Mouse (Mus musculus): ENCODE results near the gene Mtr.

The Mtr gene

DNA sequence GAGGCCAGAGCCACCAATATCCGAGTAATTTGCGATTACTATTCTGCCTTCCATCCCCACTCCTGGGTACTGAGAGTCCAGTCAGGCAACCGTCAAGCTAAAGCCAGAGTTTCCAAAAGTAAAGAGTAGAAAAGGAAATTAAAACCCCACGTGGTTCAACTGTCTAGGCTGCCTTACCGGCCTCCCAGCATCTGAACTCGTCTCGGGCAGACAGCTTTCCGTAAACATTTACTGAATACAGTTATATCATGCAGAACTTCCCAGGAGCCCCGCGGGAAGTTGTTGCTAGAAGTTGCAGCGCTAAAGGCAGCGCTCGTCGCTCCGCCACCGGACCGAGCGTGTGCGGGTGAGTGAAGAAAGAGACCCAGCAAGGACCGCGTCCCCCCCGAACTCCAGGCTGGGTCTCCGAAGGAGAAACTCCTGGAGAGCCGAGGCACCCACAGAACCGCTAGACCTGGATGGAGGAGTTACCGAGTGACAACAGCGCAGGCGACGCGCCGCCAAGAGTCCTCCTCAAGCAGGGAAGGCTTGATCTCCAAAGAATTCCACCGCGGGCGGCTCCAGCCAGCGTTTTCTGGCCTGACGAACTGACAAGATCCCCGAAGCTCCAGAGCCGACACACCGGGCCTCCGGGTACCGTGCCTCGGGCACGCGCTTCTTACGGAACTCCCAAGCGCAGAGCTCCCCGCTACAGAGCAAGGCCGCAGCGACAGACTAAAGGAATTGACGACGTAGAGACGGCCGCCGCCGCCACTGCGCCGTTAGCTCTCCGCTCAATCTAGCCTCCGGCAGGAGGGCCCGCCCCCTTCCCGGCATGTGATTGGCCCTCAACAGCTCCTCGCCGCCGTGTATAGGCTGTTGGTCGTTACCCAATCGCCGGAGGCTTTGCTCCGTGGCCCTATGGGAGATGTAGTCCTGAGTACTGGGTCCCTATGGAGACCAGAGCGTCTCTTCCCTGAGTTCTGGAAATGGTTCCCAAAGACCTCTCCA lies at the start of gene Mtr:
Gene Mtr (minus strand): TSS at position 723 of the 990 bp plus-strand sequence.
- peak; percentile 97 for DNase-seq (ENCODE audit: low spot score)

DNA sequence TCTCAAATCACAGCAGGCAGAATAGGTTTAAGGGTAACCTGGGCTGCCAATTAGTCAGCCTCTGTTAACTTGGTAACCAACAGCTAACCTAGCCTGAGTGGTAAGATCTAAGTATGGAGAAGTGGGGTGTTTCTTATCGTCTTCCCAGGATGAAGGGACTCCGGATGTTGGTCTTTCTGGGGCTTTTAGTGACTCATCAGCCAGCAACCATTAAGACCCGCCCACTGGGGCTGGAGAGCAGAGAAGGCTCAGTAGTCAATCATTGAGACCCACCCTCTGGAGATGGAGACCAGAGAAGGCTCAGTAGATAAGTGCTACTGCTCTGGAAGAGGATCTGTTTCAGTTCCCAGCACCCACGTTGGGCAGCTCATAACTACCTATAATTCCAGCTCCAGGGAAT lies 49.4 kb upstream of the Mtr start:
- DNase-seq (ENCODE audit: low spot score) = no peak

DNA sequence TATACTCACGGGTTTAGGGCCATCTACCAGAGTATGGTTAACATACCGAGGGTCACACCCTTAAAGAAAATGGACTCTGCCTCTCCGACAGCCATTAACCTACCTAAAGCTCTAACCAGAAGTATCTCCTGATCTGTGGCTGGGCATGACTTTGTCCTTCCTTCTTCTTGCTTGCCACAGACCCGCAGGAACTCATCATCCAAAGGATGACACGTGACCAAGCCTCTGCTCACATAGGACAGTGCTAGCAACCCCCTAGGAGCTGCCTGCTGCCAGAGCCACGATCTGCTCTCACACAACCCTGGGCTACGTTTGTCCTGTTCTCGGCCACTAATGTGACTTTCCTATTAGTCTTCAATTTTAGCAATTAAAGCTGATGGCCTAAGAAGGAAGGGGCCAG lies 47.6 kb upstream of the Mtr start:
- no peak for DNase-seq (ENCODE audit: low spot score)

DNA sequence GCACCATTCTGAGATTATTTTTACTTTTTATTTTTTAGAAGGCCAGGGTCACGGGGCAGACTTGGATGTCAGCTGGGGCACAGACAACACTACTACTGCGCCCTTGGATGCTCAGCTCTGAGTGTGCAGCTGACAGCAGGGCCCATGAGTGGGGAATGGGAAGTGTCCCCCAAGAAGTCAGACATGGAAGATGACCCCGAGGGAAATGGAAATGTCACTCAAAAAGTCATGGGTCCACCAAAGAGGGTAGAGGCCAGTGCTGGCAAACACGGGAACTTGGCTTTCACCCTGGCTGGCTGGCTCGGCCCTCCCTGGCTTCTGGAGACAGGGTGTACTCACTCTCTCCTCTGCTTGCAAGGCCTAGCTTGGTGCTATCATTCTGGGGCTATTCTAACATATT lies 47.1 kb upstream of the Mtr start:
- DNase-seq (ENCODE audit: low spot score) = no peak

DNA sequence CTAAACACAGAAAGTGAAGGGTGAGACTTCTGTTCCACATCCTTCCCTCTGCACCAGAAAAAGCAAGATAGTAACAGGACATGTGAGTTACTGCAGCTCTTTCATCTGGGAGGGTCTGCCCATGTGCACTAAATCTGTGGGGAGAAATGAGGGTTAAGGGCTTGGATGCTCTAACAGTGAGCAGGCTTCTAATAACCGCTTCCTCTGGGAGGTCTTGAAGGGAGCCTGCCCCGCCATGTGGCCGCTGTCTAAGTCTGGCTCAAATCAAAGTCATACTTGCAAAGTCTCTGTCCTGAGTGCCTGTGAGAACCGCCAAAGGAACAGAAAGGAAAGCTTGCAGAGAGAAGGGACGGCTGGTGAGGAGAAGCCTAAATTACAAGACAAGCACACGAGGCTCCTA lies 39.9 kb upstream of the Mtr start:
- DNase-seq (ENCODE audit: low spot score) = no peak

DNA sequence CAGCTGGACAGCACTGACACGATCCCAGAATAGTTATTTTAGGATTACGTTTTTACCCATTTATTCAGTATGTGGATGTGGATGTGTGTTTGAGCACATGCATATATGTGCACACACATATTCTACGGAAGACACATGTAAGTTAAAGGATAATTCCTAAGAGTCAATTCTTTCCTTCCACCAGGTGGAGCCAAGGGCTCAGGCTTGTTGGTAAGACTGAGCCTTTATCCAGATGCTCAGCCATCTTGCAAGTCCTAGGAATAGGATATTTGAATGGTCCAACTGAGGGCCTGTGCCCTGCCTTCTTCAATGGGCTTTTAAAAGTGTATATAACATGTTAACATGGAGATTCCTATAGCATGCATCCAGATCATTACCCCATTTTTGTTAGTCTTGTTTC lies 38.8 kb upstream of the Mtr start:
- no peak for DNase-seq (ENCODE audit: low spot score)

DNA sequence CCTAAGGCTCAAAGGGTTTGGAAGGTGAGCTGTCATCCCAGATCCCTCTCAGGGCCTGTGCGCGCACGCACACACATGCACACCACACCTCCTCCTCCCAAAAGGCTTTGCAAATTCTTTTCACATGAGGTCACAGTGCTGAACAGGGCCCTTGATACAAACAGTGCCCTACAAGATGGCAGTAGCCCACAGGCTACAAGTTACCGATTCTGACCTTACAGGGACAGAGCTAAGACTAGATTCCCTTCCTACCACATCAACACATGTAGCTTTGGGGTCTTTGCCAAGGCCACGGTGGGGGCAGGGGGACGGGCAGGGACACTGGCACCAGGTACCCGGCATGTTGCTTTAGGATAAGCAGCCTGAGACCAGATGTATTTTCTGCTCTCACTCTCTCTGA lies 35.9 kb upstream of the Mtr start:
- DNase-seq (ENCODE audit: low spot score) = no peak

DNA sequence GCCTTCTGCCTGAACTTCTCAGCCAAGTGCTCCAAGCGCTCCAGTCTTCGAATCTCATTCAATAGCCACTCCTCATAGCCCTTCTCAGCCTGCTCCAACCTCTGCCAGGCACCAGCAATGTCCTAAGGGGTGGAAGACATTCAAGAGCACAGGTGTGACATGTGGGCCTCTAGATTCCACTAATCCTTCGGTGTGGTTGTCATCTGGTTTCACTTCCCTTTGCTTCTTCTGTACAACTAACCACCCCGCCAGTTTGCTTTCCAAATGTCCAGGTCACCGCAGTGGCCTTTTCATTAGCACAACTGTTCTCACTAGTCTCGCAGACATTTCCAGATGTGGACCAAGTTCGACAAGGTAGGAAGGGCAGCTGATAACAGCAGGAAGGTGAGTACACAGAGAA lies 32.8 kb upstream of the Mtr start:
- DNase-seq (ENCODE audit: low spot score) = no peak

DNA sequence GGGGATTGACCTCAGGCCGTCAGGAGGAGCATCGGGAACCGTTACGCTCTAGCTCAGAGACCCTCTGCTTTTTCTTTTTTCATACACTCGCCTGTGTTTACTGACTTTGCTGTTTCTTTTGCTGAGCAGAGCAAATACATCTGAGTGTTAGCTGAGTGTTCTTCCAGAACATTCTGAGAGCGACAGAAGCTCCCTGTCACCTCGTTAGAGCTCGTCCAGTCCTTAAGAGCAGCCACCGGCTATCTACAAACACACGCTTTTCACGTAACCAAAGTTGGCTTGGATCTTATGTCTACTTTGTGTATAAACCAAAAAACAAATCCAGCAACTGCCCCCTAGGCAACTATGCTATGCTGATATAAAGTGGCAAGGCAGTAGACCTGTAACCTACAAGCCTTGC lies 26.6 kb upstream of the Mtr start:
- DNase-seq (ENCODE audit: low spot score) = no peak

DNA sequence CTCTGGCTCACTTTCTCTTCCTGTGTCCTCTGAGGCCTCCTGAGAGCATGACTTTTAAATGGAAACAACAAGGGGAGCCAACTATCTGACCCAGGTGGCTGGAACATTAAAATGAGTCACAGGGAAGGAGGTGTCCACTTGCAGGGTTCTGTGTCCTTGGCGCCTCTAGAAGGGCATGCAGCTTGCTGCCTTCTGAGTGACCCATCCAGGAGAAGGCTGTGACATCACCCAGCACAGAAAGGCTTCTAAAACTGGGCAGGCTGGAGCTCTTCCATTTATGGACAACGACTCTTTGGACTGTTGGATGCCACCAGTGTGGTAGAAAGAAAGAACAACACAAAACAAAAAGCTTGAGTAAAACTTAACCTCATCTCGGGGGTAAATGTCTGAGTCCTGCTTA lies 25.9 kb upstream of the Mtr start:
- no peak for DNase-seq (ENCODE audit: low spot score)

DNA sequence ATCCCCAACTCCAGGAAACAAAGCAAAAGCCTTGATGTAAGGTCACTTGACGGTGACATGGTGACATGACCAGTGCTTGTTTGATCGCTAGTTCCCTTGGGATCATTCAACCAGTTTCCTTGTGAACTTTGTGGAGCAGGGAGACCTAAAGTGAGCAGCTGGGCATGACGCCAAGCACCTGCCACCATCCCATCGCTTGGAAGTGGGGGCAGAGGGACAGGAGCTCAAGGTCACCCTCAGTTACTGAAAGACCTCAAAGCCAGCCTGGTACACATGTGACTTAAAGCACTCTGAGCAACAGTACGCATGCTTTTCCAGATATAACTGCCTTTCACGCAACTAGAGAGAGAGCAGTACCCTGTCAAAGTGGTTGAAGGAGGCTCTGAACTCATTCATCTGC lies 16.8 kb upstream of the Mtr start:
- DNase-seq (ENCODE audit: low spot score) = no peak

DNA sequence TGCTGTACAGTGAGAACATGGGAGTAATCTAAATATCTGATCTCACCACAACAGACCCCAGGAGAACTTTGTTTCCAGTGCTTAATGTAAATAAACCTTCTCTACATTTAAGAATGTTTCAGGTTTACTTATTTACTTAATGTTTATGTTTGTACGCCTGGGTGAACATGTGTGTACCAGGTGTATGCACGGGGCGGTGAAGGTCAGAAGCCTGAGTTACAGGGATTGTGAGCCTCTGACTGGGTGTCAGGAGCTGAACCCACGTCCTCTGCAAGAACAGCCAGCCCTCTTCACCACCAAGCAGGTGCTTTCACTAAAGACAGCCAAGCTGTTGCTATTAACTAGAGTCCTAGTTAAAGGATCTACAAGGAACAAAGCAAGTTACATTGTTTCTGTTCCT lies 16.3 kb upstream of the Mtr start:
- DNase-seq (ENCODE audit: low spot score) = no peak

DNA sequence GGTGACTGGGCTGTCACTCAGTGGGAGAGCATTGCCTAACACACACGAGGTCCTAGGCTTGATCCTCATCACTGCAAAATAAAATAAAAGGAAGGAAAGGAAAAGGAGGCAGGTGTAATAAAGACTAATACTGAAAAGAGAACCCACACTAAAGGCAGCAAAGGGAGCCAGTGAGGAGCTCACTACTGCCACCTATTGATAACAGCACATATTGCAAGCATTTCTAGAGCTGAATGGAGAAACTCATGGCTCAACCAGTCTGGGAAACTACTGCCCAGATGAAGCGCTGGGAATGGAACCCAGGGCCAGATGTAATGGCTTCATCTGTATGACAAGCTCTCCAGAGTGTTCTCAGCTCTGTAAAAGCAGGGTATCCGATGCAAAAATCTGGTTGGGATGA lies 15.0 kb upstream of the Mtr start:
- DNase-seq (ENCODE audit: low spot score) = peak; percentile 32

DNA sequence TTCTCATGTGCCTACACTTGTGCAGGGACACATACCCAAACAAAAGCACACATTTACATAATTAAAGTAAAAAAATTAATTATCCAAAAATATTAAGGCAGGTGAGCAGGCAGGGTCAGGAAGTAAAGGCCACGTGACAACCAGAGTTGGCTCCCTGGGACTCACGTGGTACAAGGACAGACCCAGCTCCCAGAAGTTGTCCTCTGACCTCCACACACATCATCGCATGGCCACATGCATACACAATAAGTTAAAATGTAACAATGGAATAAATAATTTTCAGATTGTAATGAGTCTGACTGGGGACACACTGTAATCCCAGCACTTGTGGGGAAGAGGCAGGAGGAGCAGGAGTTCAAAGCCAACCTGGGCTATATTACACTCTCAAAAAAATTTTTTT lies 10.1 kb upstream of the Mtr start:
- DNase-seq (ENCODE audit: low spot score) = no peak

DNA sequence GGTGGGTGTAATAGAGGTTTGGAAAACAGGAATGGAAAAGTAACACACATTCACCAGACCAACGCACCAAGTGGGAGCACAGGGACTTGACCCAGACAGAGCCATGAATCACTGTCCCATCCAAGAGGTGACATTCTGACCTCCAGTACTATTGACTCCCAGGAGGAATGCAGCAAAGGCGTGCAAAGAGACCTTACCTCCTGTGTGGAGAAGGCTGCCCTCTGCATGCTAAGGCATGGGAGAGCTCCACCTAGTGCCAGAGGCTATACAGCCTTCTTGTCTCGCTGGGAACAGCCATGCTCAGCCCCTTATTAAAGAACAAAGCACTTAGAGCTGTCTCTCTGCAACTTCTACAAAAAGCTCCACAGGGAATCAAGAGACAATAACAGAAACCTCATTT lies 9.2 kb upstream of the Mtr start:
- DNase-seq (ENCODE audit: low spot score) = no peak

DNA sequence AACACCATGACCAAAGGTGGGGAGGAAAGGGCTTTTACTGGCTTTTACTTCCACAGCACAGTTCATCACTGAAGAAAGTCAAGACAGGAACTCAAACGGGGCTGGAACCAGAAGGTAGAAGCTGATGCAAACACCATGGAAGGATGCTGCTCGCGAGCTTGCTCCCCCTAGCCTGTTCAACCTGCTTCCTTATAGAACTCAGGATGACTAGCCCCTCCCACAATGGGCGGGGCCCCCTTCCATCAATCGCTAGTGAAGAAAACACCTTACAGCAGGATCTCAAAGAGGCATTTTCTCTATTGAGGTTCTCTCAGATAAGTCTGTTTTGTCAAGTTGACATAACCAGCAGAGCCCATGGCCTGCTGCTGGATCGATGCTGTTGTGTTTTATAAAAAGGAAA lies 6.1 kb upstream of the Mtr start:
- DNase-seq (ENCODE audit: low spot score) = no peak

DNA sequence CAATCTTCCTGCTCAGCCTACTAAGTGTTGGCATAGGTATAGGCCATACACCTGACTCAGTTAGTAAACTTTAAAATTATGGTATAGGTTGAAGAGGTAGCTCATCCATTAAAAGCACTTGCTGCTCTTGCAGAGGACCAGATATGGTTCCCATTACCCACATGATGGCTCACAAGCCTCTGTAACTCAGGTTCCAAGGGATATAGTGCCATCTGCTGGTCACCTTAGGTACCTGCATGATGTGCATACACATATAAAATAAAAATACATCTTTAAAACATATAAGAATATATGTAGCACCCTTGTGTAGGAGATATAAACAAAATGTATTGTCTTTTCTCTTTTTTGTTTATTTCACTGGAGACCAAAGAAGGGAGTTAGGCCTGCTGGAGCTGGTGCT lies 3.6 kb upstream of the Mtr start:
- no peak for DNase-seq (ENCODE audit: low spot score)

DNA sequence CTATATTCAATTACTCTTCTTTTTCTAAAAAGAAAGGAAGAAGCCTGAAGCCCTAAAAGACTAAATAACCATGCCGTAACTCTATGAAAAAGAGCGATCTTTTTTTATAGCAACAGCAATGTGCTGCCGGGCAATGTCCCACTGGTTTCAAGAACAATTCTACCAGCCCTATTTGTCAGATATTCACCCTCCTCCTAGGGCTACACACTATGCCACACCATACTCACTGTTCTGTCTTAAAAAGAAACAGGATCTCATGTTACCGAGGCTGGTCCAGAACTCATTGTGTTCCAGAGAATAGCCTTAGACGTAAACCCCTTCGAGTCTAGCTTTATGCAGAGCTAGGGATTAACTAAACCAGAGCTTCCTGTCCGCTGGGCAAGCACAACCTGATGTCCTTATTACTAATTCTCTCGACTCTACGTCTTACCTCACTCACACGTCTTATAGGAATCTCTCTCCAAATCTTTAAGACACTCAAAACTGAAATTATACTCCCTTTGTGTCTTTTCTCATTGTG lies 982 bp downstream of the Mtr start:
- DNase-seq (ENCODE audit: low spot score) = no peak

DNA sequence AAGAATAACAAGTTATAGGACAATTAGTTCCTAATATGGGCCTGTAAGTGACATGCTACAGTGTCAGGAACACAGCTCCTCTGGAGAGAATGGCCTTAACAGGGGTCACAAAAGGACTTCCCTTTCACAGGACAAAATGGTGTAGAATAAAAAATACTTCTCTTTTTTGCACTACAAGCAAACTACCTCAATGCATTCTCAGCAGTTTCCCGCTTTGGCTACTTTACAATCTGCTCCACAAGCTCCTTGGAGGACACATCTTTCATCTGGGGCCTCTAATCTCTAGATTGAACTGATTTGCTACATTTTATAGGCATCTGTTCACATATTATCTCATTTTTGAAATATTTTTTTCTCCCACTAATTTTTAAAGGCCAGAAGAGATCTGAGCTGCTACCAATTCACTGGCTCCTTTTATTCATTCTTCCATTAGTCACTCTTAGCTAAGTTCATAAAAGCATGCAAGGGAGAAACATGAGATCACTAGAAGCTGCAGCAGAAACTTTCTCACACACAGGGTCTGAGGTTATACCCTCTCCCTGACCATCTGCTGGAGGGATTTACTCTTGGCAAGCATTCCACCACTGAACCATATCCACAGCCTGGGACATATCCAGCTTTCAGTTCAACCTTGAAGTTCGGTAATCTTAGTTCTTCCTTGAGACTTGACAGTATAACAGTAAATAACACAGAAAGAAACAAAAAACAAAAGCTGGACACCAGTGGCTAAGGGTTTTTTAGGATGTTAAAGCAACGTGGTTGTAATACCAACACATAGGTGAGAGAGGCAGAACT lies 1.8 kb downstream of the Mtr start:
- DNase-seq (ENCODE audit: low spot score) = no peak

DNA sequence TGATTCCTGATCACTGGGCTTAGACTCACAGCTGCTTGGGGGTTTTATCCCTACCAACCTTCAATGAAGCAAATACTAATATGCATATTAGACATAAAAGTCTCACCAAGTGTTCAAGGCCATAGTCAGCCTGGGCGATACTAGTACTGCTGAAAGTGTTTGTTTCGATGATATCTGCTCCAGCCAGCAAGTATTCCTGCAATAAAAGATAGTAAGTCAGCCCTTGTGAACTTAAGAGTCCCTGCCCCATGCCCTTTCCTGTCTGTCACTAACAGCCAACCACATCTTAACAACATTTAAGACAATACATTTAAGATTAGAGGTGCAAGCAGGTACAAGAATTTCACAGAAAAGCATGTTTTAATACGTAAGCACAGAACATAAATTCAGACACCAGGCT lies 7.4 kb downstream of the Mtr start:
- DNase-seq (ENCODE audit: low spot score) = no peak

DNA sequence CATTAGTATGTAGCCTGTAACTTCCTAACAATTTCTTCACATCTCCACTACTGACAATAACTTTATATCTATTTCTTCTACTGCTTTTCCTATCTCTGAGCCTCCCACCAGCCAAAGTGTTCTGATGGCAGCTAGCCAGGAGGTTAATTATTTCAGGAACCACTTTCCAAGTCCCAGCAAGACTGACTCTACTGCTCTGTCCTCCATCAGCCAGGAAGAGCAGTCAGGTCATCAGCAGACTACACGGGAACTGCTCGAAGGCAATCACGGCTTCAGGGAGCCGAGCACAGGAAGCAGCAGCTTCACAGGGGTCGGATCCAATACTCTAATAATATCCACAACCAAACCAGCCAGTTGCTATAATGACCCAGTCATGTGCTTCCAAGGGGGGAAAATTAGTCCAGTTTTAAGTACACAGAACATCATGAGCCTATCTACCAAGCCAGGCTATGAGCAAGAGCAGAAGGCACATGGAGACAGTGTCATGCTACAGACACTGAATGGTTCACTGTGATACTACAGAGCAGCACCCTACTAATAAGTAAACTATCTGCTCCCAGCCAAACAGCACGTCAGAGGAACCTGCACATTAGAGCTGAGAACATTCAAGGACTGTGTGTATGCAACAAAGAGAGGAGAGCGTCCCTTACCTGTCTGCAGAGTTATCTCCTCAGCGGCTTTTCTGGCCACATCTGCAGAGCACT lies 8.6 kb downstream of the Mtr start:
- DNase-seq (ENCODE audit: low spot score) = no peak

DNA sequence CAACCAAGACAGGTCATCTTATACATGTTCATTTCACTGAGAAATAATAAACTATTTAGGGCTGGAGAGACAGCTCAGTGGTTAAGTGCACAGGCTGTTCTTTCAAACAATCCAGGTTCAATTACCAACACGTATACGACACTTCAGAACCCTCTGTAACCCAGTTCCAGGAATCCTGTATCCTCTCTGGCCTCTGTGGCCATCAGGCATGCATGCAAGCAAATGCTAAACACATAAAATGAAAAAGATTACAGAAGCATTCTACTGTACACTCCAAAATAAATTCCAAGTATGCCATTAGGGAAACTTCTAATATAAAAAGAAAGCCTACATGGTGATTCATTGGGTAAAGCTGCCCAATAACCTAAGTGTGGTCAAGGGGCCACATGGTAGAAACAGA lies 12.0 kb downstream of the Mtr start:
- DNase-seq (ENCODE audit: low spot score) = no peak

DNA sequence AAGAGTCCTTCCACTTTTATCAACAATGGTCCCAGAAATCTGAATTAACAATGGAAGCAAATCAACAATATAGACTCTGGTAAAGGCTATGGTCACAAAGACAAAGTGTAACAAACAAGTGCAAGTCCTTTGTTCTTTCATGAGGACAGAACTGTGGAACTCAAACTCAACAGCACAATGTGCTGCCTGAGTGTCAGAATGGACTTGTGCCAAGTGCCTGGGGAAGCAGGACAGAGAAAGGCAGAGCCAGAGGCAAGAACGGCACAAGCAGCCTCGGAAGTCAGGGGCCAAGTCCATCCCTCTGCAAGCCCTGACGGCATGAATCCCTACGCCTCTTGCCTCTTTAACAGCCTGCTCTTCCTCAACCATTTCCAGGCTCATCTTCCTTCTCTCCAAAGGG lies 13.9 kb downstream of the Mtr start:
- DNase-seq (ENCODE audit: low spot score) = no peak
